Mouse (Mus musculus) myocyte (in vitro differentiated cells): ENCODE data around the gene Zfp575.

Experiments
- POLR2A ChIP-seq: IDR thresholded peaks from one replicate; pipeline ENCODE4 v1.6.1; 2011; ENCODE audit warnings: low read depth, mild to moderate bottlenecking, control low read depth, moderate library complexity; ENCODE audit not compliant: insufficient read length
- TCF3 ChIP-seq: IDR thresholded peaks from one replicate; pipeline ENCODE4 v1.6.1; 2011; ENCODE audit warnings: low read depth, control low read depth; ENCODE audit not compliant: insufficient read length

- no peak for TF ChIP-seq TCF3
- no peak for TF ChIP-seq POLR2A
Measured at GRCm38 (mm10) chr7:24563191-24563836, 24.1 kb downstream of the Zfp575 start.
